Mouse (Mus musculus) thymus, postnatal 25 days (tissue): Measurements from ENCODE around the gene Chst2.

ENCODE experiments used
- DNase-seq: peaks from one replicate; pipeline ENCODE4 v3.0.0; 2022

Chst2 gene

GRCm38 (mm10) chr9:95353829-95354391 lies 52.6 kb downstream of the Chst2 start:
- DNase-seq = no peak

- DNase-seq = no peak
These were observed 54.6 kb downstream of the Chst2 start for GRCm38 (mm10) chr9:95351968-95352367.

GRCm38 (mm10) chr9:95350550-95350949 lies 56.0 kb downstream of the Chst2 start:
- DNase-seq = no peak
